Mouse (Mus musculus) liver, embryonic 15.5 days (tissue): ENCODE measurements around the gene Oaz1. TPM values are rescaled to one million over a fixed set of nuclear protein-coding genes. Genes with fewer than 3 reads are reported as not detected.

Source experiments
- ATAC-seq: fragments of 200-750 bp; cut with Nextera tagmentation; 2 replicates; pipeline ENCODE4 v1.8.0; 2017; ENCODE audit warnings: moderate number of reproducible peaks, mild to moderate bottlenecking, moderate library complexity; ENCODE audit not compliant: insufficient read depth
- H3K27ac ChIP-seq: fragments of 300-500 bp; sonication (generic); replicated peaks from 2 replicates; pipeline ENCODE4 v1.5.1; 2015; ENCODE audit warnings: mild to moderate bottlenecking, inconsistent platforms
- H3K27me3 ChIP-seq: fragments of 300-500 bp; sonication (generic); 2 replicates; pipeline ENCODE4 v1.6.1; 2015; ENCODE audit warnings: mild to moderate bottlenecking, inconsistent platforms
- H3K36me3 ChIP-seq: fragments of 300-500 bp; sonication (generic); replicated peaks from 2 replicates; pipeline ENCODE4 v1.6.1; 2015; ENCODE audit warnings: moderate library complexity, mild to moderate bottlenecking, inconsistent platforms
- H3K4me1 ChIP-seq: fragments of 300-500 bp; sonication (generic); replicated peaks from 2 replicates; pipeline ENCODE4 v1.6.1; 2015; ENCODE audit warnings: inconsistent platforms
- H3K4me2 ChIP-seq: fragments of 300-500 bp; sonication (generic); 2 replicates; pipeline ENCODE4 v1.6.1; 2015; ENCODE audit warnings: moderate library complexity, mild to moderate bottlenecking, inconsistent platforms
- H3K4me3 ChIP-seq: fragments of 300-500 bp; sonication (generic); replicated peaks from 2 replicates; pipeline ENCODE4 v1.5.1; 2015; ENCODE audit warnings: mild to moderate bottlenecking, inconsistent platforms
- H3K9ac ChIP-seq: fragments of 300-500 bp; sonication (generic); 2 replicates; pipeline ENCODE4 v1.6.1; 2015; ENCODE audit warnings: moderate library complexity, mild to moderate bottlenecking, inconsistent platforms
- H3K9me3 ChIP-seq: fragments of 300-500 bp; sonication (generic); replicated peaks from 2 replicates; pipeline ENCODE4 v1.6.1; 2016; ENCODE audit warnings: inconsistent platforms
- WGBS: fragments of 180-500 bp; shearing (Covaris S2); methylation state at CpG from one replicate; pipeline ENCODE4 v1.1.7; 2015; ENCODE audit warnings: mixed read lengths; ENCODE audit not compliant: insufficient replicate concordance; 5-methylcytosine and 5-hydroxymethylcytosine counted together
- polyA plus RNA-seq: library from polyadenylated mRNA; unstranded; fragments of >200 nt; fragmentation: Nextera tagmentation; extraction: Ambion mirVana; gene quantifications from 2 replicates; pipeline ENCODE4 v1.2.1, GENCODE M21; 2015

The Oaz1 gene
- polyA plus RNA-seq, 1 experiment from 2014 or later: 1,470 TPM

- no peak overlapping the region for H3K27ac ChIP-seq
- H3K27me3 ChIP-seq: peaks cover 100% of the 10 kb centered on the region
- no peak for ATAC-seq
- H3K9me3 ChIP-seq: no peaks in the 10 kb centered on the region
- H3K4me3 ChIP-seq: no peak overlapping the region
- H3K9ac ChIP-seq: no peak overlapping the region
- no peaks in the 10 kb centered on the region for H3K36me3 ChIP-seq
- WGBS: 45% methylated on average over 6 of the region's 6 CpGs
- H3K4me2 ChIP-seq: no peak overlapping the region
- peaks cover 14% of the 10 kb centered on the region for H3K4me1 ChIP-seq
These were observed 13.4 kb downstream of the Oaz1 start for GRCm38 (mm10) chr10:80839848-80840247.

GRCm38 (mm10) chr10:80841685-80842084 is 15.2 kb downstream of the Oaz1 start:
- H3K27me3 ChIP-seq: peaks cover 100% of the 10 kb centered on the region
- H3K4me1 ChIP-seq: peaks cover 11% of the 10 kb centered on the region
- 63% methylated on average over 2 of the region's 2 CpGs for WGBS

GRCm38 (mm10) chr10:80842334-80842733 is 15.9 kb downstream of the Oaz1 start:
- no peak overlapping the region for H3K4me2 ChIP-seq

More at GRCm38 (mm10) chr10:80841685-80842084, 15.2 kb downstream of the Oaz1 start:
- no peak overlapping the region for H3K4me2 ChIP-seq
- H3K4me3 ChIP-seq: no peak overlapping the region
- no peaks in the 10 kb centered on the region for H3K9me3 ChIP-seq
- H3K27ac ChIP-seq: no peak overlapping the region
- H3K36me3 ChIP-seq: no peaks in the 10 kb centered on the region
- no peak for ATAC-seq
- H3K9ac ChIP-seq: no peak overlapping the region

GRCm38 (mm10) chr10:80843087-80843930 is 16.9 kb downstream of the Oaz1 start:
- peaks cover 90% of the 10 kb centered on the region for H3K27me3 ChIP-seq
- no peaks in the 10 kb centered on the region for H3K9me3 ChIP-seq
- H3K4me2 ChIP-seq: peak overlapping the region; percentile 46
- H3K36me3 ChIP-seq: no peaks in the 10 kb centered on the region
- no peak overlapping the region for H3K9ac ChIP-seq
- peak overlapping the region; percentile 32 for H3K4me3 ChIP-seq
- ATAC-seq: no peak
- 12% methylated on average over 32 of the region's 32 CpGs for WGBS
- H3K4me1 ChIP-seq: peaks cover 9% of the 10 kb centered on the region
- H3K27ac ChIP-seq: no peak overlapping the region

More at GRCm38 (mm10) chr10:80842334-80842733, 15.9 kb downstream of the Oaz1 start:
- H3K4me1 ChIP-seq: peaks cover 6% of the 10 kb centered on the region; the same call in 1 of the 2 replicates
- no peak overlapping the region for H3K9ac ChIP-seq
- no peaks in the 10 kb centered on the region for H3K36me3 ChIP-seq
- no peak overlapping the region for H3K27ac ChIP-seq
- no peak for ATAC-seq
- H3K9me3 ChIP-seq: no peaks in the 10 kb centered on the region
- H3K4me3 ChIP-seq: no peak overlapping the region
- H3K27me3 ChIP-seq: peaks cover 100% of the 10 kb centered on the region
- 73% methylated on average over 15 of the region's 15 CpGs for WGBS

GRCm38 (mm10) chr10:80843931-80844547 is 17.6 kb downstream of the Oaz1 start, which contains the start of gene Lingo3:
Lingo3 (minus strand) TSS chr10:80844039.
- no peak for ATAC-seq

GRCm38 (mm10) chr10:80845055-80845693 is 18.7 kb downstream of the Oaz1 start:
- H3K36me3 ChIP-seq: no peaks in the 10 kb centered on the region
- H3K4me1 ChIP-seq: peaks cover 23% of the 10 kb centered on the region
- H3K4me2 ChIP-seq: no peak overlapping the region
- 58% methylated on average over 8 of the region's 8 CpGs for WGBS
- no peaks in the 10 kb centered on the region for H3K9me3 ChIP-seq
- H3K9ac ChIP-seq: no peak overlapping the region
- H3K27me3 ChIP-seq: peaks cover 72% of the 10 kb centered on the region
- ATAC-seq: no peak
- no peak overlapping the region for H3K27ac ChIP-seq
- H3K4me3 ChIP-seq: no peak overlapping the region

More at GRCm38 (mm10) chr10:80843931-80844547, 17.6 kb downstream of the Oaz1 start, which contains the start of gene Lingo3:
- peaks cover 83% of the 10 kb centered on the region for H3K27me3 ChIP-seq
- 6% methylated on average over 51 of the region's 51 CpGs for WGBS
- H3K9me3 ChIP-seq: no peaks in the 10 kb centered on the region
- H3K4me2 ChIP-seq: peak within 1 kb of the TSS; percentile 46
- peaks cover 16% of the 10 kb centered on the region for H3K4me1 ChIP-seq
- peak within 1 kb of the TSS; percentile 32 for H3K4me3 ChIP-seq
- H3K9ac ChIP-seq: no peak within 1 kb of the TSS
- no peak within 1 kb of the TSS for H3K27ac ChIP-seq
- no peaks in the 10 kb centered on the region for H3K36me3 ChIP-seq

- Histone ChIP-seq H3K4me2 (no peak overlapping the region), H3K4me3 (no peak overlapping the region), H3K9ac (no peak overlapping the region), H3K36me3 (no peaks in the 10 kb centered on the region), H3K27ac (no peak overlapping the region), H3K9me3 (no peaks in the 10 kb centered on the region), H3K4me1 (peaks cover 26% of the 10 kb centered on the region), H3K27me3 (peaks cover 66% of the 10 kb centered on the region)
- ATAC-seq: no peak
- 65% methylated on average over 12 of the region's 12 CpGs for WGBS
These were observed 19.3 kb downstream of the Oaz1 start for GRCm38 (mm10) chr10:80845732-80846131.

GRCm38 (mm10) chr10:80848571-80848970 is 22.1 kb downstream of the Oaz1 start:
- peak overlapping the region; percentile 54; the same call in 1 of the 2 replicates for H3K27ac ChIP-seq
- no peak overlapping the region for H3K4me3 ChIP-seq
- peak overlapping the region; percentile 4; the same call in 1 of the 2 replicates for H3K4me2 ChIP-seq
- WGBS: 3% methylated on average over 10 of the region's 10 CpGs
- peaks cover 38% of the 10 kb centered on the region for H3K27me3 ChIP-seq
- H3K36me3 ChIP-seq: peaks cover 26% of the 10 kb centered on the region
- ATAC-seq: peak; percentile 65
- H3K4me1 ChIP-seq: peaks cover 43% of the 10 kb centered on the region
- H3K9me3 ChIP-seq: no peaks in the 10 kb centered on the region
- H3K9ac ChIP-seq: no peak overlapping the region

- Histone ChIP-seq H3K4me3 (peak within 1 kb of the TSS; percentile 96), H3K9me3 (no peaks in the 10 kb centered on the region)
These were observed 28.7 kb downstream of the Oaz1 start, which contains the start of the genes Lsm7 and Sppl2b for GRCm38 (mm10) chr10:80854913-80855748. Lsm7 (minus strand) TSS chr10:80855209. Sppl2b (plus strand) TSS chr10:80855275.

GRCm38 (mm10) chr10:80855749-80856073 is 29.3 kb downstream of the Oaz1 start:
- Histone ChIP-seq H3K4me3 (peak overlapping the region; percentile 96), H3K4me1 (peaks cover 82% of the 10 kb centered on the region), H3K9ac (peak overlapping the region; percentile 95), H3K9me3 (no peaks in the 10 kb centered on the region), H3K27me3 (no peaks in the 10 kb centered on the region), H3K27ac (peak overlapping the region; percentile 99), H3K4me2 (peak overlapping the region; percentile 93), H3K36me3 (peaks cover 33% of the 10 kb centered on the region)
- no peak for ATAC-seq
- WGBS: 7% methylated on average over 11 of the region's 11 CpGs

More at GRCm38 (mm10) chr10:80854913-80855748, 28.7 kb downstream of the Oaz1 start, which contains the start of the genes Lsm7 and Sppl2b:
- Histone ChIP-seq H3K36me3 (peaks cover 29% of the 10 kb centered on the region), H3K9ac (peak within 1 kb of the TSS; percentile 95), H3K27me3 (no peaks in the 10 kb centered on the region), H3K4me1 (peaks cover 80% of the 10 kb centered on the region), H3K4me2 (peak within 1 kb of the TSS; percentile 93), H3K27ac (peak within 1 kb of the TSS; percentile 99)
- ATAC-seq: peak; percentile 11
- WGBS: under 1% methylated on average over 81 of the region's 81 CpGs
